Mouse (Mus musculus) forebrain, embryonic 12.5 days (tissue): ENCODE measurements around the gene Gm5678. TPM values are rescaled to one million over a fixed set of nuclear protein-coding genes. Genes with fewer than 3 reads are reported as not detected.
"Not testable (repeated sequence)": the region's sequence is repeated elsewhere in the genome, so short reads cannot be mapped to it uniquely, and the experiment has no call there.

Experiments used
- ATAC-seq: fragments of 200-750 bp; cut with Nextera tagmentation; 2 replicates; pipeline ENCODE4 v1.8.0; 2017; ENCODE audit warnings: moderate TSS enrichment; ENCODE audit not compliant: low FRiP score
- H3K27ac ChIP-seq: fragments of 300-500 bp; sonication (generic); 2 replicates; pipeline ENCODE4 v1.5.1; 2016; ENCODE audit warnings: mild to moderate bottlenecking
- H3K27me3 ChIP-seq: fragments of 300-500 bp; sonication (generic); 2 replicates; pipeline ENCODE4 v1.6.1; 2016; ENCODE audit warnings: mild to moderate bottlenecking
- H3K36me3 ChIP-seq: fragments of 300-500 bp; sonication (generic); replicated peaks from 2 replicates; pipeline ENCODE4 v1.6.1; 2016; ENCODE audit warnings: mild to moderate bottlenecking
- H3K4me1 ChIP-seq: fragments of 300-500 bp; sonication (generic); 2 replicates; pipeline ENCODE4 v1.6.1; 2016
- H3K4me2 ChIP-seq: fragments of 300-500 bp; sonication (generic); 2 replicates; pipeline ENCODE4 v1.6.1; 2016; ENCODE audit warnings: mild to moderate bottlenecking, moderate library complexity
- H3K4me3 ChIP-seq: fragments of 300-500 bp; sonication (generic); replicated peaks from 2 replicates; pipeline ENCODE4 v1.5.1; 2016; ENCODE audit warnings: mild to moderate bottlenecking
- H3K9ac ChIP-seq: fragments of 300-500 bp; sonication (generic); 2 replicates; pipeline ENCODE4 v1.6.1; 2016; ENCODE audit warnings: mild to moderate bottlenecking
- H3K9me3 ChIP-seq: fragments of 300-500 bp; sonication (generic); 2 replicates; pipeline ENCODE4 v1.6.1; 2016
- WGBS: fragments of 180-500 bp; shearing (Covaris S2); methylation state at CpG from one replicate; pipeline ENCODE4 v1.1.7; 2016; 5-methylcytosine and 5-hydroxymethylcytosine counted together
- polyA plus RNA-seq: library from polyadenylated mRNA; unstranded; fragments of >200 nt; fragmentation: Nextera tagmentation; extraction: Ambion mirVana; gene quantifications from 2 replicates; pipeline ENCODE4 v1.2.1, GENCODE M21; 2016

Gm5678 gene
- polyA plus RNA-seq, 1 experiment from 2014 or later: not detected

DNA sequence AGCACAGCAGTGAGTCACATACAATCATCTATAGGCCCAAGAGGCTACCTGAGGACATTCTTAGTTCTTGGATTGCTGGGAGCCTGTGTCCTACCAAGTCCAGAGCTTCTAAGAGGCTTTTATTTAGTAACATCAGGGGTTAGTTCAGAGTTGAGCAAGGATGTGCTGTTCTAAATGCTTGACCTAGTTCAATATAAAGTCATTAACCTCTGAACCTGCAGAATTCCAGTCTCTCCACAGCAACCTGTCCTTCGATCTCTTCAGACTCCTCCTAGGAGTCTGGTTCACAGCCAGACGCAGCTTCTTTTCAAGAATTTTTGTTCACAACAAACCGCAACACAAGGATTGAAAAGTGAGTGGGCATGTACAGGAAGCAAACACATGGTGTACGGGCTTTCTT lies 16.9 kb upstream of the Gm5678 start:
- Histone ChIP-seq H3K27ac (no peak overlapping the region), H3K4me3 (no peak overlapping the region), H3K4me2 (no peak overlapping the region), H3K9me3 (no peaks in the 10 kb centered on the region), H3K4me1 (peaks cover 13% of the 10 kb centered on the region), H3K36me3 (peaks cover 19% of the 10 kb centered on the region), H3K9ac (no peak overlapping the region), H3K27me3 (no peaks in the 10 kb centered on the region)
- no peak for ATAC-seq
- WGBS: 94% methylated on average over 4 of the region's 4 CpGs

DNA sequence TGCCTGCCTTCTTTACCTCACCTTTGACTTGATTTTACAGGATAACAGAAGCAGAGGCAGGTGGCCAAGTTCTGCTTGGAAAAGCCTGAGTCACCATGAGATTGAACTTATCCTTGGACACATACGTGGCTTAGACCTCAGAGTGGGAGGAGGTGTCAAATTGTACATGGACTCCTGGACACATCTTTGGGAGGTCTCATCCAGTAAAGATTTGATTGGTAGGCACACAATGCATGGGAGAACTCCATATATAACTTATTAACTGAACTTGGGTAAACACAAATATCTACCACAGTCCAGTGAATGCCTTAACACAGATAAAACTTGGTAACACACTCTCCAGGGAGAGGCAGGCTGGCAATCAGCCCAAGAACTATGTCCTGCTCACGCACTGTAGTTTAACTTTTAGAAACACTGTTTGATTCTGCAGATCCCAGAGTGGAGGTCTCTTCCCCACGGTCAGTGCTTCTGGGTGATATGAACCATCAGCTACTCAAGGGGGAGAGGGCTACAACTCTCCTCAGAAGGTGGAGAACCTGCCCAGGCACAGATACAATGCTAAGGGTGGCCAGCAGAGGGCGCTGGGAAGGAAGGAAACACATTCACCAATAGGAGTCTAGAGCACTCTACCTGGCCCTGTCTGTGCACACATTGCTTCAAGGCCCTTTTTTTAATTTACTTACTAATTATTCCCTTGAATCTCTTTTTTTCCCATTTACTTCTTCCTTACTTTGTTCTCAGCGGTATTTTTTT lies 12.6 kb upstream of the Gm5678 start:
- H3K9me3 ChIP-seq: no peaks in the 10 kb centered on the region
- no peak overlapping the region for H3K4me2 ChIP-seq
- H3K9ac ChIP-seq: no peak overlapping the region
- no peak overlapping the region for H3K27ac ChIP-seq
- ATAC-seq: no peak
- H3K36me3 ChIP-seq: peaks cover 14% of the 10 kb centered on the region
- H3K4me3 ChIP-seq: no peak overlapping the region
- H3K27me3 ChIP-seq: no peaks in the 10 kb centered on the region
- no peaks in the 10 kb centered on the region for H3K4me1 ChIP-seq
- WGBS: 40% methylated on average over 5 of the region's 5 CpGs

DNA sequence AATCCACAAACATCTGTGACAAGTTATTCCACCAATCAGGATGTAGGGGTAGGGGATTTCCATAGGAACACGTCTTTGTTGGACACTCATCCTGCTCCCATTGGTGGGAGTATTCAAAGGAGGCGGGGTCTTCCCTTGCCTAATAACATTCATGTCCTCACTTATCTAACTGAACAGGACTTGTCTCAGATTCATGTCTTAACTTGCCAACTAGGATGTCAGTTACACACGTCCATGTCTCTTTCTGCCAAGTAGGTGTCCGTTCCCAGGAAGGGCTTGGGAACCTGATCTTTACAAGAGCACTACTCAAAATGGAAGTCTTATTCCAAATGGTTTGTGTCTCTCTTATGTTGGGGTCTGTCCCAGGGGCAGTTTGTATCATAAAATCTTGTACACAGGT lies 4.1 kb upstream of the Gm5678 start:
- H3K9me3 ChIP-seq, ATAC-seq, H3K9ac ChIP-seq, H3K4me2 ChIP-seq, H3K4me3 ChIP-seq, H3K36me3 ChIP-seq, H3K27ac ChIP-seq, H3K27me3 ChIP-seq, H3K4me1 ChIP-seq: not testable (repeated sequence)
- 88% methylated on average over 4 of the region's 4 CpGs for WGBS

DNA sequence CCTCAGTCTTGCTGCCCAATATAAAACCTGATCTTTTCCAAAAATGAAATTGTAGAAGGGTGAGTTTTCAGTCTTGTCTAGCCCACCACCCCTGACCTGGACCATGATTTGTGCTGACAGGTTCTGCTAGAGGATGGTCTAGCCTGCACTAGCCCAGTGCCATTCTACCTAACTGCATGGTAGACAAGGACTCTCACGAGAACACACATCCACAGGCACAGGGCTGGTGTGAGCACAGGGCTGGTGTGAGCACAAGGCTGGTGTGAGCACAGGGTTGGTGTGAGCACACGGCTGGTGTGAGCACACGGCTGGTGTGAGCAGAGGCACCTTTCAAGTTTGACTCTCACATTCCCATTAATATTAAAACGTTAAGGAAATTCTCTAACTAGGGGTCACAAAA lies 3.2 kb upstream of the Gm5678 start:
- WGBS: 82% methylated on average over 4 of the region's 4 CpGs
- H3K4me3 ChIP-seq: no peak overlapping the region
- H3K9ac ChIP-seq: no peak overlapping the region
- no peaks in the 10 kb centered on the region for H3K4me1 ChIP-seq
- no peaks in the 10 kb centered on the region for H3K9me3 ChIP-seq
- H3K4me2 ChIP-seq: no peak overlapping the region
- H3K36me3 ChIP-seq: no peaks in the 10 kb centered on the region
- H3K27ac ChIP-seq: no peak overlapping the region
- no peak for ATAC-seq
- no peaks in the 10 kb centered on the region for H3K27me3 ChIP-seq

DNA sequence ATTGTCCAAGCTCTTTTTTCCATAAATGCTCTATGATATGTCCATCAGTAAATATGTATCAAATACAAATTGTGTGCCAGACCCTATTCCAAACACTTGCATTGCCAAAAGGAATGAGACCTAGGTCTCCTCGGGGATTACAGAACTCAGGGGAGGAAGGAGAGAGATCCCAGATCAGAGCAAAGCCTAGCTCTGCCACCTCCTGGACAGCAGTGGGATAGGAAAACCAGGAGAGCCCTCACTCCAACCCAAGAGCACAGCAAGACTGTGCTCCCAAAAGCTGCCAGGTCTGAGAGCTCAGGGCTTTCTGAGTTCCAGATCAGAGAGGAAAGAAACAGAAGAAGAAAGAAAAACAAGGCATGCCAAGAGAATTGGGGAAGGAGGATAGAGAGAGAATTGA lies 1.2 kb upstream of the Gm5678 start:
- Histone ChIP-seq H3K27me3 (no peaks in the 10 kb centered on the region), H3K9me3 (no peaks in the 10 kb centered on the region), H3K4me2 (no peak overlapping the region), H3K27ac (no peak overlapping the region), H3K4me3 (no peak overlapping the region), H3K4me1 (no peaks in the 10 kb centered on the region), H3K36me3 (no peaks in the 10 kb centered on the region), H3K9ac (no peak overlapping the region)
- 19% methylated on average over 1 of the region's 1 CpGs for WGBS
- ATAC-seq: no peak

DNA sequence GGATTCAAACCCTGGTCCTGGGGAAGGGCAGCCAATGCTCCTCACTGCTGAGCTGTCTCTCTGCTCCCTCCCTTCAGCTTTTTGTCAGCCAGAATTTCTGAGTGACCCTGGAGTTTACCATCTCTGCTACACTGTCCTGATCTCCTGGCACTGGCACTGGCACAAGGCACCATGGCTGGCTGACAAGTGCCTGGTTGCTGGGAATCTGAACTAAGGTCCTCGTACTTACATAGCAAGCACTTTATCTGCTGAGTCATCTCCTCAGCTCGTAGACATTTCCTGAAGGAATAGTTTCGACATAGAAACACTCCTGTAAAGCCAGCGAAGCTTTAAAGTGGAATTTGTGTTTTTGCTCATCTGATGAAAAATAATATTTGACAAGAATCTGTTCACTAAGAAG lies 16.1 kb downstream of the Gm5678 start:
- Histone ChIP-seq H3K9me3 (no peaks in the 10 kb centered on the region), H3K4me3 (no peak overlapping the region), H3K27me3 (no peaks in the 10 kb centered on the region), H3K4me1 (no peaks in the 10 kb centered on the region), H3K4me2 (no peak overlapping the region), H3K9ac (no peak overlapping the region), H3K36me3 (no peaks in the 10 kb centered on the region), H3K27ac (no peak overlapping the region)
- ATAC-seq: no peak
- WGBS: 78% methylated on average over 4 of the region's 4 CpGs

DNA sequence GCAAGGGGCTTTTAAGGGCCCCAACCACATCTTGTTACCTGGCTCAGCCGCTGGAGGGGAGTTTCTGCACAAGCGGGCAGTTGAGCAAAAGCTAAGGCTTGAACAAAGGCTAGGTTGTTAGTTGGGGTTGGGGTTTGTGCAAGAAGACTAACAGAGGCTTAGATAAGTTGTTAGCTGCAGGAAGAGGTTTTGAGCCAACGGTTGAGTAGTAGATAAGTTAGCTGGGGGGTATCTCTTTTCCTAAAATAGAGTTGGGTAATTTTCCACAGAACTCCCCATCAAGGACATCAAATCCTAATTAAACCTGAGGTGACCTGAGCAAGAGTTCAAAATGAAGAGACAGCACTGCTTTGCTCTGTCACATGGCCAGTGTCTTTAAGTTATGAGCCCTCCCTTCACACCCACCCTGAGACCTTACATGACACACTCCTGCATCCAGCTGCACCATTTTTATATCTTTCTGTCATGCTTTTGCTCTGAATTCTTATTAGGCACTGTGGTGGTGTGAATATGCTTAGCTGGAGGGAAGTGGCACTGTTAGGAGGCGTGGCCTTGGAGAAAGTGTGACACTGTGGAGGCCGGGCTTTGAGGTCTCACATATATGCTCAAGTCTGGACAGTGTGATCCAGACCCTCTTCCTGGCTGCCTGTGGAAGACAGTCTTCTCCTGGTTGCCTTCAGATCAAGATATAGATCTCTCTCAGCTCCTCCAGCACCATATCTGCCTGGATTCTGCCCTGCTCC lies 20.7 kb downstream of the Gm5678 start:
- H3K9me3 ChIP-seq: no peaks in the 10 kb centered on the region
- no peak overlapping the region for H3K4me3 ChIP-seq
- H3K4me1 ChIP-seq: no peaks in the 10 kb centered on the region
- 88% methylated on average over 5 of the region's 5 CpGs for WGBS
- no peaks in the 10 kb centered on the region; the same call in 1 of the 2 replicates for H3K27me3 ChIP-seq
- H3K36me3 ChIP-seq: no peaks in the 10 kb centered on the region
- ATAC-seq: no peak
- H3K4me2 ChIP-seq: no peak overlapping the region
- H3K27ac ChIP-seq: no peak overlapping the region
- H3K9ac ChIP-seq: no peak overlapping the region

DNA sequence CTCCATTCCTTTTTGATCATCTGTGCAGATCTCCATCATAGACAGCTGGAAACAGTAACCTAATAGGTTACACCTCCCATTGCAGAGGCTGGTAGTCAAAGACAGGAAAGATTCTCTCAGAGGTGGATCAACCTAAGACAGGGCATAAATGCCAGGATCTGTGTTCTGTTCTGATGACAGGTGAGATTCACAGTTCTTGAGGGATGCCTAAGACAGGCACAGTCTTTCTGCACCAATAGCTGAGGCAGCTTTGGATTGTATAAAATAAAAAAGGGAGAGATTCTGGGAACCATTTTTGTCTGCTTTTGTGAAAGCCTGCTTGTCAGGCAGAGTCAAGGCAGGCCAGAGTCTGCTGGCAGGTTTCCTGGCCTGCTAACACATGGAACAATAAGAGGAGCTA lies 40.1 kb downstream of the Gm5678 start:
- Histone ChIP-seq H3K36me3 (no peaks in the 10 kb centered on the region), H3K9me3 (peaks cover 10% of the 10 kb centered on the region), H3K4me3 (no peak overlapping the region), H3K9ac (no peak overlapping the region), H3K27ac (no peak overlapping the region), H3K4me2 (no peak overlapping the region), H3K4me1 (no peaks in the 10 kb centered on the region), H3K27me3 (no peaks in the 10 kb centered on the region)
- no peak for ATAC-seq

DNA sequence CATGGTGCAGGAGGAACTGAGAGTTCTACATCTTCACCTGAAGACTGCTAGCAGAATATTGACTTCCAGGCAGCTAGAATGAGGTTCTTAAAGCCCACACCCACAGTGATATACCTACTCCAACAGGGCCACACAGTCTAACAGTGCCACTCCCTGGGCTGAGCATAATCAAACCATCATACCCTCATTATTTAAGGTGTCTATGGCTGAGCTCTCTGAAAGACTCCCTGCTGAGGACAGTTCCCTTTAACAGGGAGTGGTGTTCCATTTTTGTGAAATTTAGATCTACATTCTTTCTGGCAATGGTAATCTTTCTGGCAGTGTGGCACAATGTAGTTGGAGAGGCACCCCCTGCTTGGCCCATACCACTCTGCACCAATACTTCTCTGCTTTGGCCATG lies 41.6 kb downstream of the Gm5678 start:
- H3K27me3 ChIP-seq: no peaks in the 10 kb centered on the region
- no peak overlapping the region for H3K4me3 ChIP-seq
- H3K9me3 ChIP-seq: peaks cover 10% of the 10 kb centered on the region
- no peaks in the 10 kb centered on the region for H3K36me3 ChIP-seq
- H3K4me1 ChIP-seq: no peaks in the 10 kb centered on the region
- H3K4me2 ChIP-seq: no peak overlapping the region
- no peak overlapping the region for H3K27ac ChIP-seq
- no peak overlapping the region for H3K9ac ChIP-seq
- no peak for ATAC-seq

DNA sequence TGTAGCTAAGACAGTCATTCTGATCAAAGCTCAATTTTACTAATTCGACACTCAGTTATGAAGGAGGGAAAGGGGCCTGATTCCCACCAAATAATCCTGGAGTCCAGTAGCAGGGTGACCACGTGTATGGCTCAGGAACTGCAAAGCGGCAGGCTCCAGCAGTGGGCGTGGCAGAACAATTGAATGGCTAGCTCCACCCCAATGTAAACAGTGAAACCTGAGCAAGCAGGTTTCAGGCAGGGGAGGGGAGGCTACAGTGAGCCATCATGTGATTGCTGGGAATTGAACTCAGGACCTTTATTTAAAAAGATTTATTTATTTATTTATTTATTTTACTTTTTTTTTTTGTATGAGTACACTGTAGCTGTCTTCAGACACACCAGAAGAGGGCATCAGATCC lies 42.6 kb downstream of the Gm5678 start:
- ATAC-seq: not testable (repeated sequence)

DNA sequence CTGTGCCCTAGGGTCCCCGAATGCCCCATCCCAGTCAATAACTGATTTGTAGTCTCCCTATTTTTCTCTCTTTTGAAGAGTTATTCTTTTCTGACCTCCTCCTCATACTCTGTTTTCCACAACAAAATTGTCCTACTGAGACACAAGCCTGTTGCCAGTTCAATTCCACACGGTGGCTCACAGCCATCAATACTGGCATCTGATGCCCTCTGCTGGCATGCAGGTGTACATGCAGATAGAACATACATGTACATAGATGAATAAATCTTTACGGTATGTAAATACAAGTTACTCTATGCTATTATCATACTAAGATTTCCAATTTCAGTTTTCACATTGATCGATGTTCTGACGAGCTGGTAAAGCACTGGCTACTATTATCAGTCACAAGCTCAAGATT lies 43.2 kb downstream of the Gm5678 start:
- no peaks in the 10 kb centered on the region for H3K4me1 ChIP-seq
- ATAC-seq: no peak
- no peak overlapping the region for H3K27ac ChIP-seq
- no peak overlapping the region for H3K4me2 ChIP-seq
- no peaks in the 10 kb centered on the region for H3K36me3 ChIP-seq
- no peak overlapping the region for H3K4me3 ChIP-seq
- H3K27me3 ChIP-seq: no peaks in the 10 kb centered on the region
- 93% methylated on average over 5 of the region's 5 CpGs for WGBS
- H3K9ac ChIP-seq: no peak overlapping the region
- H3K9me3 ChIP-seq: peaks cover 10% of the 10 kb centered on the region

More for the DNA sequence above, 42.6 kb downstream of the Gm5678 start:
- H3K27ac ChIP-seq, H3K9ac ChIP-seq, H3K36me3 ChIP-seq, H3K4me2 ChIP-seq, H3K27me3 ChIP-seq, H3K4me3 ChIP-seq, H3K4me1 ChIP-seq: not testable (repeated sequence)
- WGBS: 38% methylated on average over 4 of the region's 4 CpGs
- H3K9me3 ChIP-seq: peaks cover 10% of the 10 kb centered on the region

DNA sequence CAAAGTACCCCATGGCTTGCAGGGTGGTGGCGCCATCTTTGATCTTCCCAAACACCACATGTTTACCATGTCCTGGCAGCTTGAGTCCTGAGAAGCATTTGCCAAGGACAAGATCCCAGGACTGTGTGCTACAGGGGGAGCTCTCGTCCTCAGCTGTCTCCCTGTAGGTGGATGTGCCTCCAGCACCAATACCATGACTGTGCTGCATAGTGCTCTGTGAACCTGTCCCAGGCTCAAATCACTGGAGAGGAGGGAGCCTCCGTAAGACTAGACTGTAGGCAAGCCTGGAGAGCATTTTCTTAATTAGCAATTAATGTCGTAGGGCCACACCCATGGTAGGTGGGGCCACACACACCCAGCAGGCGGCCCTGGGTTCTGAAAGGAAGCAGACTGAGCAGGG lies 48.5 kb downstream of the Gm5678 start:
- no peak for ATAC-seq
- Histone ChIP-seq H3K36me3 (no peaks in the 10 kb centered on the region), H3K4me3 (no peak overlapping the region), H3K9ac (no peak overlapping the region), H3K4me2 (no peak overlapping the region), H3K27me3 (peaks cover 19% of the 10 kb centered on the region), H3K27ac (no peak overlapping the region), H3K4me1 (no peaks in the 10 kb centered on the region), H3K9me3 (no peaks in the 10 kb centered on the region)
- 80% methylated on average over 5 of the region's 5 CpGs for WGBS

DNA sequence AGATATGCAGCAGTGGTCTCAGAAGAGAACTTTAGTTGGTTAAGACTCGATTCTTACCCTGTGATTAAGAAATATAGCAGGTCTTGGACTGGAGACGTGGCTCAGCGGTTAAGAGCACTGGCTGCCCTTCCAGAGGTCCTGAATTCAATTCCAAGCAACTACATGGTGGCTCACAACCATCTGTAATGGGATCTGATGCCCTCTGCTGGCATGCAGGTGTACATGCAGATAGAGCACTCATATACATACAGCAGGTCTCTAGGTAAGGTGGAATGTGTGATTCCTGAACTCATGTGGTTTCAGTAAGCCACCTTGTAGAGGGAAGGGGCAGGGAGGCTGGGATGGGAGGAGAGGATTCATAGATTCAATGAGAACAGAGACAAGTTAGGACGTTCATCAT lies 50.3 kb downstream of the Gm5678 start:
- H3K4me3 ChIP-seq: no peak overlapping the region
- H3K9me3 ChIP-seq: no peaks in the 10 kb centered on the region
- no peak overlapping the region for H3K4me2 ChIP-seq
- no peak for ATAC-seq
- peaks cover 37% of the 10 kb centered on the region for H3K27me3 ChIP-seq
- 83% methylated on average over 4 of the region's 4 CpGs for WGBS
- H3K4me1 ChIP-seq: peaks cover 8% of the 10 kb centered on the region
- no peak overlapping the region for H3K9ac ChIP-seq
- H3K27ac ChIP-seq: no peak overlapping the region
- no peaks in the 10 kb centered on the region for H3K36me3 ChIP-seq
